Mouse (Mus musculus) spleen, adult 2 months (tissue): ENCODE data around the gene Trabd.

ENCODE experiments used
- CTCF ChIP-seq: fragments of 200-500 bp; IDR thresholded peaks from 2 replicates; pipeline ENCODE4 v1.5.1; 2011; ENCODE audit warnings: mild to moderate bottlenecking, inconsistent platforms; ENCODE audit not compliant: insufficient read depth, insufficient read length, insufficient replicate concordance; ENCODE audit errors: extremely low read depth
- POLR2A ChIP-seq: fragments of 200-500 bp; IDR thresholded peaks from 2 replicates; pipeline ENCODE4 v1.6.1; 2011; ENCODE audit warnings: low read depth, low read length, inconsistent platforms

DNA sequence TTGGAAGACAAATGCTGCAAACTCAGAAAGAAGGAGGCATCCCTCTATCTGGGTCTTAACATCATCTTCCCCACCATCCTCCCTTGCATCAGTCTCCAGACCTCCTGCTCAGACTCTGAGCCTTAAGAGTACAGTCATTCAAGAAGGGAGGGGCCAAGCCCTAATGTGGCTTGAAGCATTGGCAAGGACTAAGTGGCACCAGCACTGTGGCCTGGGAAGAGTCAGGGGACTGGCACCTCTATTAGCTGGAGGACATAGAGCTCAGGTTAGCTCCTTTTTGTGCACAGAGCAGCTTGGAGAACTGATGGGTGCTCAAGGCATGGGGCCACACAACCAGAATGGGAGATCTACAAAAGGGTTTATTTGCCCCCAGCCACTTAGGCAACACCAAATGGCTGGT lies 55.3 kb downstream of the Trabd start:
- TF ChIP-seq CTCF (no peak), POLR2A (no peak)
